Mouse (Mus musculus) kidney, embryonic 14.5 days (tissue): ENCODE measurements around the gene H2-Q1. TPM values are rescaled to one million over a fixed set of nuclear protein-coding genes. Genes with fewer than 3 reads are reported as not detected.
A peak's percentile ranks its signal among the peaks of the same experiment; 100 is the strongest.
"Not testable (repeated sequence)": the region's sequence is repeated elsewhere in the genome, so short reads cannot be mapped to it uniquely, and the experiment has no call there.

Experiments used
- ATAC-seq: fragments of 200-750 bp; cut with Nextera tagmentation; 2 replicates; pipeline ENCODE4 v1.8.0; 2017; ENCODE audit warnings: moderate number of reproducible peaks, mild to moderate bottlenecking, moderate TSS enrichment, moderate library complexity; ENCODE audit not compliant: low FRiP score, low TSS enrichment
- H3K27ac ChIP-seq: fragments of 300-500 bp; sonication (generic); 2 replicates; pipeline ENCODE4 v1.5.1; 2014; ENCODE audit warnings: low read depth, mild to moderate bottlenecking, low read length, moderate library complexity, mixed read lengths
- H3K27me3 ChIP-seq: fragments of 300-500 bp; sonication (generic); 2 replicates; pipeline ENCODE4 v1.6.1; 2014; ENCODE audit warnings: mild to moderate bottlenecking, low read length; ENCODE audit not compliant: control insufficient read depth, insufficient read depth
- H3K36me3 ChIP-seq: fragments of 300-500 bp; sonication (generic); 2 replicates; pipeline ENCODE4 v1.6.1; 2014; ENCODE audit warnings: low read length, mixed read lengths; ENCODE audit not compliant: control insufficient read depth, insufficient read depth
- H3K4me1 ChIP-seq: fragments of 300-500 bp; sonication (generic); 2 replicates; pipeline ENCODE4 v1.6.1; 2014; ENCODE audit warnings: low read length, mixed read lengths; ENCODE audit not compliant: control insufficient read depth, insufficient read depth
- H3K4me2 ChIP-seq: fragments of 300-500 bp; sonication (generic); replicated peaks from 2 replicates; pipeline ENCODE4 v1.6.1; 2014; ENCODE audit warnings: low read depth, mild to moderate bottlenecking, low read length
- H3K4me3 ChIP-seq: fragments of 300-500 bp; sonication (generic); 2 replicates; pipeline ENCODE4 v1.5.1; 2014; ENCODE audit warnings: mild to moderate bottlenecking, low read length
- H3K9ac ChIP-seq: fragments of 300-500 bp; sonication (generic); 2 replicates; pipeline ENCODE4 v1.6.1; 2014; ENCODE audit warnings: low read depth, mild to moderate bottlenecking, low read length, moderate library complexity
- H3K9me3 ChIP-seq: fragments of 300-500 bp; sonication (generic); 2 replicates; pipeline ENCODE4 v1.6.1; 2016; ENCODE audit warnings: low read length; ENCODE audit not compliant: control insufficient read depth
- WGBS: fragments of 180-500 bp; shearing (Covaris S2); extraction: QIAGEN DNeasy Blood & Tissue Kit; methylation state at CpG from one replicate; pipeline ENCODE4 v1.1.7; 2014; 5-methylcytosine and 5-hydroxymethylcytosine counted together
- polyA plus RNA-seq: library from polyadenylated mRNA; unstranded; fragments of >200 nt; fragmentation: Nextera tagmentation; extraction: Ambion mirVana; gene quantifications from 2 replicates; pipeline ENCODE4 v1.2.1, GENCODE M21; 2014

The H2-Q1 gene
- polyA plus RNA-seq: not detected in 2 replicates

DNA sequence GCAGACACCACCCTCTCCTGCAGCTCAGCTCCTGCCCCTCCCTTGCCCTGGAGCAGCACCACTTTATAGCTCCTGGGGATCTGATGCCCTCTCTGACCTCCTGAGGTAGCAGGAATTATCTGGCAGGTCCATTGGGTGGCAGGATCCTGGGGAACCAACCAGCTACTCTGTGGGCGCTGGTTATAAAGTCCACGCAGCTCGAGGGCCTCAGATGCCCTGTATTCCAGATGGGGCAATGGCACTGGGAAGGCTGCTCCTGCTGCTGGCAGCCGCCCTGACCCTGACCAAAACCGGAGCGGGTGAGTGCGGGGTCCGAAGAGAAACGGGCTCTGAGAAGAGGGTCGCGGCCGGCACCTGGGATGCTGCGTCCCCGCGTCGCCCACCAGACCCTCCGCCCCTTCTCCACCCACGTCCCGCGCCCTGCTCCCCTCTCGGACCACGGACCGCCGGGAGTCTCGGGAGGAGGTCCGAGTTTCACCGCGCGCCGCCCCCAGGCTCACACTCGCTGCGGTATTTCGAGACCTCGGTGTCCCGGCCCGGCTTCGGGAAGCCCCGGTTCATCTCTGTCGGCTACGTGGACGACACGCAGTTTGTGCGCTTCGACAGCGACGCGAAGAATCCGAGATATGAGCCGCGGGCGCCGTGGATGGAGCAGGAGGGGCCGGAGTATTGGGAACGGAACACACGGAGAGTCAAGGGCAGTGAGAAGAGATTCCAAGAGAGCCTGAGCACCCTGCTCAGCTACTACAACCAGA lies at the start of gene H2-Q1:
TSS of gene H2-Q1 (plus strand) at position 79 of the 755 bp plus-strand sequence.
- H3K4me3 ChIP-seq: peak within 1 kb of the TSS; percentile 37
- WGBS: 2% methylated on average over 55 of the region's 55 CpGs

DNA sequence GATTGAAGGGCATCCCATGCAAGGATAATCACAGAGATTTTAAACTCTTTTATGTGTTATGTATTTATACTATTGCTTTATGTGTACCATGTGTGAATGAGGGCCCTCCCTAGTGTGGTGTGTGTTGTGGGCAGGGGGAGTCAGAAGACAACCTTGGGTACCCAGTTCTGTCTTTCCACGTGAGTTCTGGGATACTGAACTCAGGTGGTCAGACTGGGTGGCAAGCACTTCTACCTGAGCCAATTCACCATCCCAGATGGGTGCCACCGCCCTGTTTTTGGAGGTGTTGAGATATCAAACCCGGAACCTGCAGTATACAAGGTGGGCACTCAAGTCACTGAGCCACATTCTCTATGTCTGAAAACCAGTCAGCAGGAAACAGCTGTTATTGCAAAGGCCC lies 48.0 kb upstream of the H2-Q1 start:
- WGBS: 76% methylated on average over 3 of the region's 3 CpGs
- no peak overlapping the region for H3K9ac ChIP-seq
- ATAC-seq: no peak

More for the DNA sequence above, at the start of gene H2-Q1:
- Histone ChIP-seq H3K9ac (peak within 1 kb of the TSS; percentile 23; the same call in 1 of the 2 replicates), H3K9me3 (no peaks in the 10 kb centered on the region), H3K4me1 (0 out of 2 replicates have a peak, but pooled peaks cover 6% of the 10 kb centered on the region), H3K27ac (no peak within 1 kb of the TSS), H3K4me2 (peak within 1 kb of the TSS; percentile 72), H3K36me3 (no peaks in the 10 kb centered on the region), H3K27me3 (peaks cover 24% of the 10 kb centered on the region)
- ATAC-seq: no peak

DNA sequence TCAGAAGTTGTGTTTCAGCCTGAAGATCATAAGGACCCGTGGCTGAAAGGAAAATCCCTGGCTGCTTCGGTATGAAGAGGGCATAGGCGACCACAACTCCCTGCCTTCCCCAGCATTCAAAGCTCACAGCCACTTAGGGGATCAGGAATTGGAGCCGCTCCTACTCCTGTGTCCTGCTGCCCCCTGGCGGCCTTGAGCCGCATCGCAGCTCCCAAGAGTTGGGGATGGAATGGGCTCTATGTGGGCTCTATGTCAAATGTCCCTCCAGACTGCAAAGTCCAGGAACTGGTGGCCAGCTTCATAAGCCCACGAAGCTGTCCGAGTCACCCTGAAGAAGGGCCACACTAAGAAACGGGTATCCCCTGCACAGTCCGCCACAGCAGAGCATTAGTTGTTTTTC lies 45.4 kb upstream of the H2-Q1 start:
- H3K4me1 ChIP-seq: no peaks in the 10 kb centered on the region
- H3K36me3 ChIP-seq: no peaks in the 10 kb centered on the region
- no peak overlapping the region for H3K4me3 ChIP-seq
- ATAC-seq: peak; percentile 58
- H3K9me3 ChIP-seq: peaks cover 4% of the 10 kb centered on the region
- peaks cover 9% of the 10 kb centered on the region for H3K27me3 ChIP-seq
- H3K27ac ChIP-seq: no peak overlapping the region
- WGBS: 8% methylated on average over 11 of the region's 11 CpGs
- no peak overlapping the region for H3K9ac ChIP-seq
- no peak overlapping the region for H3K4me2 ChIP-seq

More for the DNA sequence above, 48.0 kb upstream of the H2-Q1 start:
- Histone ChIP-seq H3K4me2 (no peak overlapping the region), H3K27me3 (peaks cover 9% of the 10 kb centered on the region), H3K4me3 (no peak overlapping the region), H3K27ac (no peak overlapping the region), H3K4me1 (no peaks in the 10 kb centered on the region), H3K36me3 (no peaks in the 10 kb centered on the region), H3K9me3 (peaks cover 4% of the 10 kb centered on the region)

DNA sequence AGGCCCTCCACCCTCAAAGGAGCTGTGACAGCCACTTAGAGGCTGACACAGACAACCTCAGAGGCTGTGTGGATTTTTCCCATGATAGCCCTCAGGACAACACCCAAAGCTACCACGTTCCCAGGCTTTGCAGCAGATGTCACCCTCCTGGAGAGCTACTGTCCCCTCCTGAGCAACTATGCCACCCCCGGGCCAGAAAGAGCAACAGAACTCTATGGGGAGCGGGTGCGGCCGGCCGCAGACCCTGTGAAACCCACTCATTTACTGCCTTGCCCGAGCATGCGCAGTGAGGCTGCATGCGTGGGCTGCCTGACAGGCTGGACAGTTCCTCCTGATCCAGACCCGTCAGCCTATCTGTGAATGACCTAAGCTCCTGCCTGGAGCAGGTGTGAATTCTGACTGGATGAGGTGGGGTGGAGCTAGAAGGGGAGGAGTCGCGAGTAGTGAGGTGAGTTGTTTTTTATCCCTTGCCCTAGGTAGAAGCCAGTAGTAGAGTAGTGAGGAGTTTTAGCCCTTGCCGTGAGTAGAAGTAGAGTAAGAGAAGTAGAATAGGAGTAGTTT lies 43.8 kb upstream of the H2-Q1 start:
- H3K9ac ChIP-seq: no peak overlapping the region
- no peak overlapping the region for H3K27ac ChIP-seq
- H3K4me1 ChIP-seq: no peaks in the 10 kb centered on the region
- no peak for ATAC-seq
- H3K4me3 ChIP-seq: no peak overlapping the region
- peaks cover 9% of the 10 kb centered on the region for H3K27me3 ChIP-seq
- WGBS: 19% methylated on average over 13 of the region's 13 CpGs
- H3K36me3 ChIP-seq: no peaks in the 10 kb centered on the region
- no peak overlapping the region for H3K4me2 ChIP-seq
- peaks cover 4% of the 10 kb centered on the region for H3K9me3 ChIP-seq

DNA sequence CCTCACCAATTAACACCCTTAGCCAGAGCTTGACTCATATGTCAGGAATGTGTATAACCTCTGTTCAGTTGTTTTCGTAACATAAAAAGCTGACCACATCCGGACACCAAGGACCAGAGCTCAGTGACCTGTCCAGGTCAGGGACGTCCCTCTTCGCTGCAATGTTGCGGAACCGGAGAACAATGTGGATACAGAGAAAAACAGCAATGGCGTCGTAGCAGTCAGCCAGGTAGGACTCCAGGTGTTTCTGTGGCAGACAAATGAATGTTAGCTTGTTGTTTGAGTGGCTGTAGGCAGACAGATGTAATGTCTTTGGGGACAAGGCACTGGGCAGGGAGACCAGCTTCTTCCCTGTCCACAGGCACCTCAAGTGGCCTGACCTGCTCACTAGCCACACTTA lies 42.2 kb upstream of the H2-Q1 start:
- ATAC-seq: no peak
- Histone ChIP-seq H3K4me3 (no peak overlapping the region), H3K4me1 (no peaks in the 10 kb centered on the region), H3K4me2 (no peak overlapping the region), H3K36me3 (no peaks in the 10 kb centered on the region), H3K27me3 (peaks cover 9% of the 10 kb centered on the region), H3K9me3 (no peaks in the 10 kb centered on the region; the same call in 1 of the 2 replicates), H3K9ac (no peak overlapping the region), H3K27ac (no peak overlapping the region)
- WGBS: 72% methylated on average over 8 of the region's 8 CpGs

DNA sequence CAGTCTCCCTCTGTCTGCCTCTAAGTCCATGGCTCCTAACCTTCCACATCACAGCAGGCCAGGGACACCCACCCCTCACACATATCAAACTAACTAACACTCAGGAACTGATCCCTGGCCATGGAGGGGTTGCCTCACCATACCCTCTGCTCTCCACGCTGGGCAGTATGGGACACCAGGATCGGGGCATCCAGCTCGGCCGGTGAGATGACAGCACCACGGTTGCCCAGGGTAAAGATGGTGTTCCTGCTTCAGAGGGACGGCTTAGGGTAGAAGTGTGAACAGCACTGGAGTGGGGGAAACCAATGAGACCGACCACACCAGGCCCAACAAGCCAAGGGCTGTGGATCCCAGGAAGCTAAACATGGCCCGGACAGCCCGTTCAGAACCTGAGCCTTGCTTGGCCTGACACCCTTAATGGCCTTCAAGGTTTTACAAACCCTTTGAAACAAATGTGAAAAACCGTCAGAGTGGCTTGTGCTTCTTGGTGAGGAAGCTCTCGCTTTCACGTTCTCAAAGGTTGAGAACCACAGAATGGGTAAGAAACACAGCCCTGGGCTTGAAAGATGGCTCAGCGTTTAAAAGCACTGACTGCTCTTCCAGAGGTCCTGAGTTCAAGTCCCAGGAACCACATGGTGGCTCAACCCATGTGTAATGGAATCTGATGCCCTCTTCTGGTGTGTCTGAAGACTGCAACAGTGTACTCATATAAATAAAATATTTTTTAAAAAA lies 41.1 kb upstream of the H2-Q1 start:
- no peak overlapping the region for H3K4me3 ChIP-seq
- H3K4me1 ChIP-seq: no peaks in the 10 kb centered on the region
- peaks cover 9% of the 10 kb centered on the region for H3K27me3 ChIP-seq
- no peaks in the 10 kb centered on the region for H3K36me3 ChIP-seq
- WGBS: 85% methylated on average over 13 of the region's 13 CpGs
- no peak for ATAC-seq
- no peak overlapping the region for H3K4me2 ChIP-seq
- H3K9me3 ChIP-seq: no peaks in the 10 kb centered on the region
- H3K9ac ChIP-seq: no peak overlapping the region
- no peak overlapping the region for H3K27ac ChIP-seq

DNA sequence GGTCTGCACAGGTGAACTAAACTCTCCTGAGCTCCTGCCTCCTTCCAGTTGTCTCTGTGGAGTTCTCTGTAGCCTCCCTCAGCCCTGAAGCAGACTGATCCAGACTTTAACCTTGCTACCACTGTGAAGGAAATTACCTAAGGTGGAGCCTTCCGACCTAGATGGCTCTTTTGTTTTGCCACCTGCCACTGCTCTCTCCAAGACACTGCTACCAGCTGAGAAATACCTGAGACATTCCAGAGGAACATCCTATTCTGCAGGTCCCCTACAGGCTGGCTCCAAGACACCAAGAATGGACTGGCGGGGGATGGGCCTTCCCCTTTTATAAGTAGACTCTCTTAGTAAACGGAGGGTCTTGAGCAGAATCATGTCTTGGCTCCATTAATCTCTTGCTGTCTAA lies 39.9 kb upstream of the H2-Q1 start:
- Histone ChIP-seq H3K4me3 (no peak overlapping the region), H3K4me1 (no peaks in the 10 kb centered on the region), H3K4me2 (no peak overlapping the region), H3K27ac (no peak overlapping the region), H3K27me3 (peaks cover 9% of the 10 kb centered on the region), H3K36me3 (no peaks in the 10 kb centered on the region), H3K9me3 (no peaks in the 10 kb centered on the region), H3K9ac (no peak overlapping the region)
- no peak for ATAC-seq
- 65% methylated on average over 3 of the region's 3 CpGs for WGBS

DNA sequence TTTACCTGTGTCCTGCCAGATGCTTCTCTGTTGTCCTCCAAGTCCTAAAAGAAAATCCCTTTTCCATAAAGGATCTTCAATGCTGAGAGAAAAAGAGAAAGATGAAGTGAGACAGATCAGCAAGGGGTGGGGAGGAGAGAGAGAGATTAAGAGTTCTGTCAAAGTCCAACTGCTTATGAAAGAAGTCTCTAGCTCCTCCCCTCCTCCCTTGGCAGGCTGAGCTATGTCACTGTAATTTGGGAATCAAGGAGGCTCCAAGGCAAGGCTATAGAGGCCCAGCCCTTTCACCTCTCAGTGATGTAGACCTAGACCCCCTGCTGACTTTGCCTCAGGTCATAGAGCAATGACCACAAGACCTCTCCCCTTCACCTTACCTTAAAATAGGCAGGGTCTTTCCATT lies 34.8 kb upstream of the H2-Q1 start:
- ATAC-seq: no peak
- Histone ChIP-seq H3K27ac (no peak overlapping the region), H3K9me3 (no peaks in the 10 kb centered on the region), H3K9ac (no peak overlapping the region), H3K4me1 (no peaks in the 10 kb centered on the region), H3K36me3 (no peaks in the 10 kb centered on the region), H3K27me3 (no peaks in the 10 kb centered on the region), H3K4me2 (no peak overlapping the region), H3K4me3 (no peak overlapping the region)

DNA sequence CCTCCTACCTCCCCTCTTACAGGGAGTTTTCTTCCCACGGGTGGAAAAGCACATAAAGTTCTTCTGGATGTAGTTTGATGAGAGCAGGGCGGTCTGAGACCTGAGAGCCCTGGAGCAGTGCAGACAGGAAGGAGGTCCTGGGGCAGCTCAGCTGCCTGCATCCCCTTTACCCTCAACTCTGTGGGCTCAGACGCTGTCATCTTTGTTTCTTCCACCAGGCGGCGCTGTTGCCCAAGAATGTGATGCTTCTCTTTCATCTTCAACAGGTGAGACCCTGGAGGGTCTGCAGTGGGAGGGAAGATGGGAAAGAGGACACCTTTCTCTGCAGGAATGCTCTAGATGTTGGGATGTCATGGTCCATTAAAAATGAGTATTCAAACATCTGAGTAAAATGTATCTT lies 24.4 kb upstream of the H2-Q1 start:
- not testable (repeated sequence) for H3K4me2 ChIP-seq, H3K36me3 ChIP-seq, H3K9me3 ChIP-seq, H3K4me1 ChIP-seq, H3K4me3 ChIP-seq, H3K9ac ChIP-seq, ATAC-seq, H3K27ac ChIP-seq, H3K27me3 ChIP-seq
- WGBS: 3% methylated on average over 5 of the region's 5 CpGs
